Mouse (Mus musculus): ENCODE data around the gene Cep57l1.

DNA sequence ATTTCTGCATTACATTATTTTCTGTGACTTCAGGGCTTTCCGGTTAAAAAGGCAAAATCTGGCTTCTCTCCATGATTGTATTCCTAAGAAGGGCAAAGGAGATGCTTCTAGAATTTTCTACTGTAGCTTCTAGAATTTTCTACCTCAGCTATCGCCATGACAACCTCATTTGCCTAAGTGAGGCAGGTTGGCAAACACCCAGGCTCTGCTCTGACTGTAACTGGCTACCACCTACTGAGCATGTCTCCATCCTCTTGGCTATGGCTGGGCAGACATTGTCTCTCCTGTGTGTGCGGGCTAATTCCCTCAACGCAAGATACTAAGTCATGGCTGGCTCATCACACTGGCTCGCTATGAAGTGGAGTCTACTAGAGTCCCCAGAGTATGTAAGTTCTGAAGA is 63.1 kb downstream of the Cep57l1 start:
- no peak for TF ChIP-seq CTCF (IDR thresholded peaks at IDR 0.05; ENCODE audit: low read depth)
- no peak for TF ChIP-seq EP300 (IDR thresholded peaks at IDR 0.05; ENCODE audit: low read depth)

Measured in liver, embryonic 14.5 days (tissue).